ENCODE assay signal across 28 mouse cellular contexts in genomic region chr3:117307555-117307954, GRCm38 (mm10). TPM values are rescaled to one million over a fixed set of nuclear protein-coding genes. Genes with fewer than 3 reads are reported as not detected.
"Had no signal": no experiment of that assay in that cellular context is flagged by ENCODE, and none has a peak within 500 bp of the region (broad histone marks: within the 10 kb centered on the region; RNA-seq: fewer than 3 reads in every experiment).

No protein-coding gene starts in this region.

- H3K36me3 ChIP-seq: heart, embryonic 13.5 days; heart, embryonic 15.5 days; hindbrain, embryonic 13.5 days; hindbrain, embryonic 15.5 days; kidney, embryonic 15.5 days; limb, embryonic 13.5 days; limb, embryonic 15.5 days; liver, embryonic 12.5 days had no signal

- H3K27me3 ChIP-seq: heart, embryonic 13.5 days; heart, embryonic 15.5 days; hindbrain, embryonic 13.5 days; hindbrain, embryonic 15.5 days; kidney, embryonic 15.5 days; limb, embryonic 13.5 days; limb, embryonic 15.5 days; liver, embryonic 12.5 days had no signal

- H3K27ac ChIP-seq: heart, adult 2 months; heart, embryonic 13.5 days; heart, embryonic 15.5 days; hindbrain, embryonic 13.5 days; hindbrain, embryonic 15.5 days; hindbrain, postnatal 0 days; kidney, embryonic 15.5 days; kidney, postnatal 0 days; limb, embryonic 13.5 days; limb, embryonic 15.5 days; liver, embryonic 12.5 days; liver, embryonic 14.5 days had no signal

- H3K4me1 ChIP-seq: heart, embryonic 13.5 days; heart, embryonic 15.5 days; hindbrain, embryonic 13.5 days; hindbrain, embryonic 15.5 days; kidney, embryonic 15.5 days; limb, embryonic 13.5 days; limb, embryonic 15.5 days; liver, embryonic 12.5 days had no signal

- H3K4me3 ChIP-seq: heart, adult 2 months; heart, embryonic 13.5 days; heart, embryonic 15.5 days; hindbrain, embryonic 13.5 days; hindbrain, embryonic 15.5 days; kidney, embryonic 15.5 days; limb, embryonic 13.5 days; limb, embryonic 15.5 days; liver, embryonic 12.5 days had no signal

- H3K9ac ChIP-seq: heart, embryonic 13.5 days; heart, embryonic 15.5 days; hindbrain, embryonic 13.5 days; hindbrain, embryonic 15.5 days; kidney, embryonic 15.5 days; limb, embryonic 13.5 days; limb, embryonic 15.5 days; liver, embryonic 12.5 days; liver, embryonic 14.5 days had no signal

- DNase-seq: gastrocnemius, postnatal 14 days; gastrocnemius, postnatal 36 days; heart, adult 11 months; heart, adult 2 months; heart, postnatal 14 days; heart, postnatal 36 days; kidney, adult 11 months; kidney, adult 2 months; kidney, adult 9 months; kidney, postnatal 14 days; kidney, postnatal 36 days; layer of hippocampus, postnatal 36 days; left cerebral cortex, postnatal 4 days had no signal

- ATAC-seq: hindbrain, postnatal 0 days; intestine, embryonic 16.5 days; liver, embryonic 12.5 days had no signal

- H3K4me2 ChIP-seq: heart, embryonic 11.5 days; heart, embryonic 13.5 days; heart, embryonic 15.5 days; hindbrain, embryonic 13.5 days; hindbrain, embryonic 15.5 days; kidney, embryonic 15.5 days; limb, embryonic 13.5 days; limb, embryonic 15.5 days; liver, embryonic 12.5 days had no signal

- H3K9me3 ChIP-seq: heart, embryonic 13.5 days; heart, embryonic 15.5 days; hindbrain, embryonic 13.5 days; hindbrain, embryonic 15.5 days; kidney, embryonic 15.5 days; limb, embryonic 13.5 days; limb, embryonic 15.5 days; liver, embryonic 12.5 days had no signal

RNA-seq across cellular contexts. Expression of gene Plppr4, which starts 53.1 kb away (rescaled TPM):
- total RNA-seq: hematopoietic stem cell, adult 5-6 weeks; liver, adult 2 months had no signal
- polyA plus RNA-seq: liver, adult 2 months had no signal
